Mouse (Mus musculus): ENCODE data around the gene Tmem176b. TPM values are rescaled to one million over a fixed set of nuclear protein-coding genes. Genes with fewer than 3 reads are reported as not detected.

Tmem176b gene
- polyA plus RNA-seq, 1 experiment from 2014 or later, result 320 TPM

DNA sequence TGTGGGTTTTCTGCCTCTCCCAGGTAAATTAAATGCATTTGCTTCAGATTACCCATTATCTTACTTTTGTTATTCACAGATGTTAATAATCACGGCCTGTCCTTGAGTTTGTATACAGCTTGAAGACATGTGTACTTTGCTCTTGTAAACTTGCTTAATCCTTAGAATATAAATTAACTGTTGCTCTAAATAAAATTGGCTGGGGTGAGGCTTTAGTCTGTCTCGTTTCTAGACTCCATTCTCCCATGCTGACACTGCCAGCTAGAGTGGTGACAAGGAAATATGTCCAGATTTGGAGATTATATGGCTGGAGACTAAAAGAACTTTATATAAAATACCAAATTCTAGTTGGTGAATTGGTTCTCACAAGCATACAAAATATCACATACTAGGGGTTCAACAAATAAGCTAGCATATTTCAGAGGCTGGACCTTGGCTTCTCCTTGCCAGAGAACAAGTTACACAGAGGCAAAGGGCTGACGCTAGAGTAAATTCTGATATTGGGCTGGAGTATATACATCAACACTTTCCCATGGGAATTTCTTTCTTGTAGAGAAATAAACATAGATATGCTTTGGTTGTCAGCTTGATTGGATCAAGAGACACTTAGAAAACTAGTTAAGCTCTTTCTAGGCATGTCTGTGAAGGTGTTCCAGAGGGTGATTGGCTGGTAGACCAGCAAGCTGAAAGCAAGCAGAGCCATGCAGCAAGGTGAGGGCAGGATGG is 31.6 kb downstream of the Tmem176b start:
- H3K36me3 ChIP-seq (ENCODE audit: control insufficient read depth, insufficient read depth), result no peaks in the 10 kb centered on the region
- no peak overlapping the region for H3K9ac ChIP-seq (ENCODE audit: low read depth, low read length)
- 54% methylated on average over 3 of the region's 3 CpGs for WGBS
- no peak overlapping the region for H3K4me3 ChIP-seq (ENCODE audit: low read depth, low read length)
- H3K4me1 ChIP-seq (replicated peaks; ENCODE audit: control insufficient read depth, insufficient read depth, low read length), result no peaks in the 10 kb centered on the region
- no peak for ATAC-seq
- H3K27ac ChIP-seq (ENCODE audit: low read depth, low read length), result peak overlapping the region; percentile 28; the same call in 1 of the 2 replicates
- no peaks in the 10 kb centered on the region for H3K9me3 ChIP-seq (ENCODE audit: control insufficient read depth)
- H3K4me2 ChIP-seq (replicated peaks; ENCODE audit: low read depth), result no peak overlapping the region
- no peak for TF ChIP-seq CTCF (IDR thresholded peaks at IDR 0.05; ENCODE audit: low read depth)
- no peaks in the 10 kb centered on the region for H3K27me3 ChIP-seq (replicated peaks; ENCODE audit: control insufficient read depth, insufficient read depth, low read length)

DNA sequence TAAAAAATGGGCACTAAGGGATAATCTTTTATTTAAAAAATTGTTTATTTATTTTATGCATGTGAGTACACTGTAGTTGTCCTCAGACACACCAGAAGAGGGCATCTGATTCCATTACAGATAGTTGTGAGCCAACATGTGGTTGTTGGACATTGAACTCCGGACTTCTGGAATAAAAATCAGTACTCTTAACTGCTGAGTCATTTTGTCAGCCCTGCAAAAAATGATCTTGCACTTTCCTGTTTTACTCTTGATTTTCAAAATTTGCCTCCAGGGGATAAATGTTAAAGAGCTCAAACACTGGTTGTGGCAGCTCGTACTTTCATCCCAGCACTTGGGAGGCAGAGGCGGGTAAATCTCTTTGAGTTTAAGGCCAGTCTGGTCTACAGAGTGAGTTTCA is 34.5 kb downstream of the Tmem176b start:
- no peak overlapping the region for H3K27ac ChIP-seq (ENCODE audit: low read depth, low read length)
- H3K4me3 ChIP-seq (ENCODE audit: low read depth, low read length), result no peak overlapping the region
- H3K9ac ChIP-seq (ENCODE audit: low read depth, low read length), result no peak overlapping the region
- H3K9me3 ChIP-seq (ENCODE audit: control insufficient read depth), result no peaks in the 10 kb centered on the region
- no peaks in the 10 kb centered on the region for H3K27me3 ChIP-seq (replicated peaks; ENCODE audit: control insufficient read depth, insufficient read depth, low read length)
- H3K4me1 ChIP-seq (replicated peaks; ENCODE audit: control insufficient read depth, insufficient read depth, low read length), result no peaks in the 10 kb centered on the region
- WGBS, result 92% methylated on average over 3 of the region's 3 CpGs
- no peaks in the 10 kb centered on the region for H3K36me3 ChIP-seq (ENCODE audit: control insufficient read depth, insufficient read depth)
- no peak for ATAC-seq
- no peak for TF ChIP-seq CTCF (IDR thresholded peaks at IDR 0.05; ENCODE audit: low read depth)
- H3K4me2 ChIP-seq (replicated peaks; ENCODE audit: low read depth), result no peak overlapping the region

DNA sequence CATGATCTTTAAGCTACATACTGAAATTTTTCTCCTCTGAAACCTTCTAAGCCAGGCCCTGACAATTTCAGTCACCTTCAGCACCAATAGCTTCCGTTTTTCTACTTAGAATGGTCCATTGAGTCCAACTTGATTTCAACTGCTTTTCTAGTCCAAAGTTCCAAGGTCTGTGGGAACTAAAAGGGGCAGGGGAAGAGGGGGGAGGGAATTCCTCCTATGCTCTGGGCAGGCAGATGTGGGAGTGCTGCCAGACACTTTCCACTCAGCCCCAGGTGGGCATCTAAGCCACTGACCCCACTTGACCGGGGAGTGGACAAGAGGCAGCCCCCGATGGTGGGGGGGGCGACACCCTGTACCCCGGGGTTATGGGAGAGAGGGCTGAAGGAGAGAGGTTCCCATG is 37.0 kb downstream of the Tmem176b start:
- WGBS, result 83% methylated on average over 5 of the region's 5 CpGs
- Histone ChIP-seq H3K9me3 (ENCODE audit: control insufficient read depth) (no peaks in the 10 kb centered on the region), H3K27ac (ENCODE audit: low read depth, low read length) (no peak overlapping the region), H3K4me2 (replicated peaks; ENCODE audit: low read depth) (no peak overlapping the region), H3K4me3 (ENCODE audit: low read depth, low read length) (no peak overlapping the region), H3K27me3 (replicated peaks; ENCODE audit: control insufficient read depth, insufficient read depth, low read length) (no peaks in the 10 kb centered on the region), H3K36me3 (ENCODE audit: control insufficient read depth, insufficient read depth) (no peaks in the 10 kb centered on the region), H3K9ac (ENCODE audit: low read depth, low read length) (no peak overlapping the region), H3K4me1 (replicated peaks; ENCODE audit: control insufficient read depth, insufficient read depth, low read length) (no peaks in the 10 kb centered on the region)
- ATAC-seq, result no peak
- TF ChIP-seq CTCF (IDR thresholded peaks at IDR 0.05; ENCODE audit: low read depth), result no peak

DNA sequence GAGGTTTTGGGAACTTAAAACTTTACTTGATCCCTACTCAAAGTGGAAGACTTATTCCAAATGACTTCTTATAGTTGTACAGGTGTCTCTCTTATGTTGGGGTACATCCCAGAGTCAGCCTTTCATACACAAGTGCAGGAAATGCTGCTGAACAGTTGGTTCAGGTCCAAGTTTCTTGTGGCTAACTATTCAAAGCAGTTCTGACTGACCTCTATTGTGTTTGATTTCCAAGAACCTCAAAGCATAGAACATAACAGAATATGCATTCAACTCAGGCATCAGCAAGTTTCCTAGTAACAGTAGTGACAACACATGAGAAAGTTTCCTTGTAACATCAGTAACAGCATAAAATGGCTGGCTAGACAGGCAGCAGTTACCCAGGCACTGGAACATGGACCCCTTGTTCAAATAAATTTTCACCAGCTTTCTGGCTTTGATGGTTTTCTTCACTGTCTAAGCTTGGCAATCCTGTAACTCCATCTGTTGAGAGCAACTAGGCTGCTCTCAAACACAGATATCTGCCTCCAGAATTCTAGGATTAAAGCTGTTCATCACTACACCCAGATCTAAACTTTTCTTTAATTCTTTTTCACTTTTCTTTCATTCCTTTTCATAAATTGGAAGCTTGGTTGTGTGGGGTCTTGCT is 37.8 kb downstream of the Tmem176b start:
- Histone ChIP-seq H3K27ac (ENCODE audit: low read depth, low read length) (no peak overlapping the region), H3K4me1 (replicated peaks; ENCODE audit: control insufficient read depth, insufficient read depth, low read length) (no peaks in the 10 kb centered on the region), H3K4me2 (replicated peaks; ENCODE audit: low read depth) (no peak overlapping the region), H3K36me3 (ENCODE audit: control insufficient read depth, insufficient read depth) (no peaks in the 10 kb centered on the region), H3K9ac (ENCODE audit: low read depth, low read length) (no peak overlapping the region), H3K27me3 (replicated peaks; ENCODE audit: control insufficient read depth, insufficient read depth, low read length) (no peaks in the 10 kb centered on the region), H3K4me3 (ENCODE audit: low read depth, low read length) (no peak overlapping the region), H3K9me3 (ENCODE audit: control insufficient read depth) (no peaks in the 10 kb centered on the region)
- ATAC-seq, result no peak
- no peak for TF ChIP-seq CTCF (IDR thresholded peaks at IDR 0.05; ENCODE audit: low read depth)

DNA sequence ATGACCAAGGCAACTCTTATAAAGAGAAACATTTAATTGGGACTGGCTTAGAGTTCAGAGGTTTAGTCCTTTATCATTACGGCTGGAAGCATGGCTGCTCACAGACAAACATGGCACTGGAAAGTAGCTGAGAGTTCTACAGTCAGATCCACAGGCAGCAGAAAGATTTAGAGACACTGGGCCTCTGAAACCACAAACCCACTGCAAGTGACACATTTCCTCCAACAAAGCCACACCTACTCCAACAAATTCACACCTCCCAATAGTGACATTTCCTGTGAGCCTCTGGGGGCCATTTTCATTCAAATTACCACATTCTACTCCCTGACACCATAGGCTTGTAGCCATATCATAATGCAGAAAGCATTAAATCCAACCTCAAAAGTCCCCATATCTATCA is 39.4 kb downstream of the Tmem176b start:
- H3K4me1 ChIP-seq (replicated peaks; ENCODE audit: control insufficient read depth, insufficient read depth, low read length), result no peaks in the 10 kb centered on the region
- no peaks in the 10 kb centered on the region for H3K36me3 ChIP-seq (ENCODE audit: control insufficient read depth, insufficient read depth)
- 89% methylated on average over 1 of the region's 1 CpGs for WGBS
- ATAC-seq, result no peak
- no peaks in the 10 kb centered on the region for H3K9me3 ChIP-seq (ENCODE audit: control insufficient read depth)
- no peak overlapping the region for H3K4me3 ChIP-seq (ENCODE audit: low read depth, low read length)
- H3K4me2 ChIP-seq (replicated peaks; ENCODE audit: low read depth), result no peak overlapping the region
- no peak overlapping the region for H3K27ac ChIP-seq (ENCODE audit: low read depth, low read length)
- no peak overlapping the region for H3K9ac ChIP-seq (ENCODE audit: low read depth, low read length)
- TF ChIP-seq CTCF (IDR thresholded peaks at IDR 0.05; ENCODE audit: low read depth), result no peak
- no peaks in the 10 kb centered on the region for H3K27me3 ChIP-seq (replicated peaks; ENCODE audit: control insufficient read depth, insufficient read depth, low read length)

DNA sequence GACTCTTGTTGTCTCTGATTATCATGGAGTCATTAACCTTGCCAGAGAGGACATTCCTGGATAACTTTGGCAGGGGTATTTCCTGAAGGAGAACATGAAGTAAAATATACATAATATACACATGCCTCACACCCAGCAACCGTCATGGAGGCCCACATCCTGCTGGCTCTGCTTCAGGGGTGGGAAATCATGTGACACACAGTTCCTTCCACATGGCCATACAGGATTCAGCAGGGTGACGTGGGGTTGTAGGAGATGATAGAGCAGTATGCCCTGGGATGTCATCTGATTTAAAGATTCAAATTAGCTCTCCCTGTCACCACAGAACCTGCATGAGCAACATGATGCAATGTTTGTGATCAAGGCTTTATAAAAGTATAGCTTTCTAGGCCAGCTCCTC is 53.4 kb downstream of the Tmem176b start:
- 79% methylated on average over 2 of the region's 2 CpGs for WGBS
- Histone ChIP-seq H3K9me3 (ENCODE audit: control insufficient read depth) (no peaks in the 10 kb centered on the region), H3K4me1 (replicated peaks; ENCODE audit: control insufficient read depth, insufficient read depth, low read length) (no peaks in the 10 kb centered on the region), H3K36me3 (ENCODE audit: control insufficient read depth, insufficient read depth) (no peaks in the 10 kb centered on the region), H3K9ac (ENCODE audit: low read depth, low read length) (no peak overlapping the region), H3K27me3 (replicated peaks; ENCODE audit: control insufficient read depth, insufficient read depth, low read length) (no peaks in the 10 kb centered on the region), H3K4me3 (ENCODE audit: low read depth, low read length) (no peak overlapping the region), H3K4me2 (replicated peaks; ENCODE audit: low read depth) (no peak overlapping the region), H3K27ac (ENCODE audit: low read depth, low read length) (no peak overlapping the region)
- ATAC-seq, result no peak
- no peak for TF ChIP-seq CTCF (IDR thresholded peaks at IDR 0.05; ENCODE audit: low read depth)

Data from intestine, postnatal 0 days (tissue).